Mouse (Mus musculus) C2C12 (cell line): Measurements from ENCODE around the gene Actb. TPM values are rescaled to one million over a fixed set of nuclear protein-coding genes. Genes with fewer than 3 reads are reported as not detected.

Experiments used
- H3K27me3 ChIP-seq: one replicate; pipeline ENCODE4 v1.6.1; 2011; ENCODE audit not compliant: control insufficient read depth, insufficient read depth, insufficient read length
- H3K36me3 ChIP-seq: one replicate; pipeline ENCODE4 v1.6.1; 2011; ENCODE audit not compliant: control insufficient read depth, insufficient read depth
- H3K4me3 ChIP-seq: one replicate; pipeline ENCODE4 v1.5.1; 2011; ENCODE audit warnings: mild to moderate bottlenecking, control low read depth; ENCODE audit not compliant: poor library complexity, insufficient read depth, severe bottlenecking
- H3K79me2 ChIP-seq: one replicate; pipeline ENCODE4 v1.6.1; 2011; ENCODE audit not compliant: control insufficient read depth, insufficient read depth
- H3K79me3 ChIP-seq: one replicate; pipeline ENCODE4 v1.6.1; 2011; ENCODE audit warnings: low read depth, control low read depth
- H3ac ChIP-seq: one replicate; pipeline ENCODE3; 2011; ENCODE audit warnings: low read depth; ENCODE audit not compliant: control insufficient read depth, insufficient read length
- CEBPB ChIP-seq: IDR thresholded peaks from one replicate; pipeline ENCODE4 v1.6.1; 2011; ENCODE audit warnings: low read depth, mild to moderate bottlenecking, control low read depth, moderate library complexity
- CTCF ChIP-seq: IDR thresholded peaks from one replicate; pipeline ENCODE4 v1.5.1; 2011; ENCODE audit not compliant: control insufficient read depth, insufficient read depth, insufficient read length
- FOSL1 ChIP-seq: IDR thresholded peaks from one replicate; pipeline ENCODE4 v1.8.0; 2011; ENCODE audit warnings: mild to moderate bottlenecking, low read length; ENCODE audit not compliant: poor library complexity, insufficient read depth, severe bottlenecking
- MAX ChIP-seq: IDR thresholded peaks from one replicate; pipeline ENCODE4 v1.6.1; 2011; ENCODE audit warnings: mild to moderate bottlenecking, control low read depth
- MYOD1 ChIP-seq: IDR thresholded peaks from one replicate; pipeline ENCODE4 v1.6.1; 2011; ENCODE audit warnings: low read depth; ENCODE audit not compliant: control insufficient read depth, insufficient read length
- MYOG ChIP-seq: IDR thresholded peaks from one replicate; pipeline ENCODE4 v1.6.1; 2011; ENCODE audit not compliant: control insufficient read depth, insufficient read length; ENCODE audit errors: extremely low read depth
- USF1 ChIP-seq: IDR thresholded peaks from one replicate; pipeline ENCODE4 v1.6.1; 2011; ENCODE audit warnings: low read depth, mild to moderate bottlenecking, control low read depth, moderate library complexity
- polyA plus RNA-seq: library from polyadenylated mRNA; unstranded; fragments of >200 nt; fragmentation: generic; extraction: Trizol; gene quantifications from one replicate; pipeline ENCODE4 v1.2.1, GENCODE M21; 2012; ENCODE audit warnings: missing spikeins

Gene Actb
- polyA plus RNA-seq, 1 experiment = 6,665 TPM

DNA sequence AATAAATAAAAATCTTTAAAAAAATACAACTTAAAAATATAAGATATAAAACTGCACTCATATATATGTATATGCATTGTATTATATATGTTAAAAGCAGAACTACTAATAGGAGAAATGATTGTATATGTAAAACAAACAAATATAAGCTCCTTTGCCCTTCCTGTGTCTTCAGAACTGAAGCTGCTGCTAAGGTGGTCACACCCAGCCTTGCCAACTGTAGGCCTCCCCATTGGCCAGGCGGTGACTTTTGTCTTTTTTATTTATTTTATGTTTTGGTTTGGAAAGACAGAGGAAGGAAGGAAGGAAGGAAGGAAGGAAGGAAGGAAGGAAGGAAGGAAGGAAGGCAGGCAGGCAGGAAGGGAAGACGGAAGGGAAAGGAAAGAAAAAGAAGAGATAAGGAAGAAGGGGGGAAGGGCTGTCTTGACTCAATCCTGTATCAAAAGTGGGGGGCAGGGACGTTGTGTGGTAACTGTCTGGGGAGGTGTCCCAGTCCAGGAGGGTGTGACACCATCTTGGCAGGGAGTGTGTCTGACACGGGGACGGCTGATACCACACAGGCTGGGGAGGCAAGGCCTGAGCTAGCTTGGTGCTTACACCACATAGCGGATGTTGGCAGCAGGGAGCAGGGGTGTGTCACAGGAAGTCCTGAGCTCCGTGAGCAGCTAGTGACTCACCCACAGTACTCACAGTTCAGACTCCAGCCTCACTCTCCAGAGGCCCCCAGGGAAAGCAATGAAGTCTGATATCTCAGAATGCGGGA, 13.9 kb upstream of the Actb start:
- no peak overlapping the region for H3ac ChIP-seq
- no peaks in the 10 kb centered on the region for H3K36me3 ChIP-seq
- no peak overlapping the region for H3K4me3 ChIP-seq
- no peaks in the 10 kb centered on the region for H3K79me2 ChIP-seq
- H3K79me3 ChIP-seq = no peaks in the 10 kb centered on the region
- TF ChIP-seq USF1 = no peak
- TF ChIP-seq MYOD1 = peak; percentile 28
- peak; percentile 74 for TF ChIP-seq MAX
- no peak for TF ChIP-seq CTCF
- TF ChIP-seq FOSL1 = peak; percentile 89
- TF ChIP-seq CEBPB = peak; percentile 45
- TF ChIP-seq MYOG = no peak
- H3K27me3 ChIP-seq = no peaks in the 10 kb centered on the region

DNA sequence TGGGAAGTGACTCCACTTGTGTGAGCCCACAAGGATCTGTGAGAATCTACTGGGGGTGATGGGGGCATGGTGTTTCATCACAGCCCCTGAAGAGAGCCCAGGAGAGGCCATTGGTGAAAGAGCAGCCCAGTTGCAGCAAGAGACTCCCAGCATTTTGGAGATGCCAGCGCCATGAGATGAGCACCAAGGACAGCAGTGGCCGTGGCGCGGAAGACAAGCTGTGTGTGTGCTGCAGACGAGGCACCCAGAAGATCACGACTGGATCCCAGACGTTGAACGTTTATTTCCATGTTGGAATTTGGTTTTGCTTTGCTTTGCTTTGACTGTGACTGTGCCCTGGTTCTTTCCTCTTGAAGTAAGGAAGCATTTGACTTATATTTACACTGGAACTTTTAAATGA, 10.8 kb upstream of the Actb start:
- H3K36me3 ChIP-seq = no peaks in the 10 kb centered on the region
- H3ac ChIP-seq = no peak overlapping the region
- no peak overlapping the region for H3K4me3 ChIP-seq
- TF ChIP-seq MAX (no peak), MYOD1 (no peak), MYOG (no peak), FOSL1 (no peak), CEBPB (no peak), CTCF (no peak), USF1 (no peak)
- H3K27me3 ChIP-seq = no peaks in the 10 kb centered on the region
- H3K79me3 ChIP-seq = no peaks in the 10 kb centered on the region
- H3K79me2 ChIP-seq = no peaks in the 10 kb centered on the region

DNA sequence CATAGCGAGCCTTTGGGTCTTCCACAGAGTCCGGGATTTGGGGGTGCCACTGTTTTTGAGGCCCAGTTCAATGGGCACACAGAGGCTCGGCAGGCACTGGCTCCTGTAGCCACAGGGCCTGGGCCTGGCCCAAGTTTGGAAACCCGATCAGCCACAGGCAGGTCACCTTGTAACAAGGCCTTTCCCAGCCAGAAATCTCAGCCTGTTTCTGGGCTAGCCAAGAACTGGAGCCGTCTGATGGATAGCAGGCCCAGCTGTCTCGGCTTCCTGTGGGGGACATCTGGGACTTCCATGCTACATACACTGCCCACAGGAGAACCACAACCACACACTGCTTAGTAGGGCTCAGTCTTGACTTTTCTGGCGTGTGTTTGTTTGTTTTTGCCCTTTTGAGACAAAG, 10.0 kb upstream of the Actb start:
- Histone ChIP-seq H3ac (no peak overlapping the region), H3K27me3 (no peaks in the 10 kb centered on the region), H3K79me2 (no peaks in the 10 kb centered on the region), H3K36me3 (no peaks in the 10 kb centered on the region), H3K4me3 (no peak overlapping the region), H3K79me3 (no peaks in the 10 kb centered on the region)
- TF ChIP-seq MYOG (no peak), MAX (no peak), CTCF (no peak), USF1 (no peak), MYOD1 (no peak), FOSL1 (no peak), CEBPB (no peak)

DNA sequence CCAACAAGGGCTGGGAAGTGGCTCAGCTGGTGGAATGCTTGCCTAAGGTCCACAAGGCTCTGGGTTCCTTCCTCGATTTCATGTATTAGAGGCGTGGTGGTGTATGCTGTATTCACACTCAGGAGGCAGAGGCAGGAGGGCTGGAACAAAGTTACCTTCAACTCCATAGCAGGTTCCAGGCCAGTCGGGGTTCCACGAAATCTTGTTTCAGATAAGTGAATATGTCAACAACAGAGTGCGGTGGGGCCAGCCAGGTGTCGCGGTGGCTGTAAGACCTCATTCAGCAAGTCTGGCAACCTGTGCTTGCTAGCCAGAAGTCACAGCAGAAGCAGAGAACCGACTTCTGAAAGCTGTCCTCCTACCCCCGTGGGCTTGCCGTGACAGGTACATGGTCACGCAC, 8.7 kb upstream of the Actb start:
- Histone ChIP-seq H3K4me3 (no peak overlapping the region), H3K27me3 (no peaks in the 10 kb centered on the region), H3ac (no peak overlapping the region), H3K36me3 (no peaks in the 10 kb centered on the region), H3K79me3 (no peaks in the 10 kb centered on the region), H3K79me2 (no peaks in the 10 kb centered on the region)
- no peak for TF ChIP-seq CEBPB
- no peak for TF ChIP-seq MYOG
- TF ChIP-seq USF1 = no peak
- no peak for TF ChIP-seq FOSL1
- no peak for TF ChIP-seq MYOD1
- no peak for TF ChIP-seq CTCF
- no peak for TF ChIP-seq MAX

DNA sequence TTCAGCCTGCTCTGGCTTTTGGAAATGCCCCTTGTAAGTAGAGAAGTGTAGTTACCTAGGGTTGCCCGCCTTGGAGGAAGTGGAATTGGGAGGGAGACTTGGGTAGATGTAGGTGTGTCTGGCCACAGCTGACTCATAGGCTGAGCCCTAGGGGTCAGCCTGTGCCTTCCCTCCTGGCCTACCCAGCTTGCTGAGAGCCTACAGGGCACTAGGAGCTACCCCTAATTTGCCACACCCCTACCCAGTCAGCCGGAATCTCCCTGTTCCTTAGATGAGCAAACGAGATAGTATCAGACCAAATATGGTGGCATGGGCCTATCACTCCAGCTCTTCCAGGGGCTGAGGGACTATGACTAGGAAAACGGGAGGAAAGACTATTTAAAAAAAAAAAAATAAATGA, 6.2 kb upstream of the Actb start:
- H3K36me3 ChIP-seq = no peaks in the 10 kb centered on the region
- H3ac ChIP-seq = no peak overlapping the region
- peaks cover 17% of the 10 kb centered on the region for H3K79me2 ChIP-seq
- H3K79me3 ChIP-seq = peaks cover 2% of the 10 kb centered on the region
- no peak for TF ChIP-seq USF1
- no peak for TF ChIP-seq MYOD1
- no peak for TF ChIP-seq FOSL1
- no peak for TF ChIP-seq CEBPB
- H3K27me3 ChIP-seq = no peaks in the 10 kb centered on the region
- H3K4me3 ChIP-seq = no peak overlapping the region

- H3ac ChIP-seq = no peak overlapping the region
- no peak overlapping the region for H3K4me3 ChIP-seq
- peaks cover 3% of the 10 kb centered on the region for H3K79me3 ChIP-seq
- H3K79me2 ChIP-seq = peaks cover 21% of the 10 kb centered on the region
- TF ChIP-seq CTCF (no peak), CEBPB (no peak), MYOD1 (no peak), FOSL1 (no peak), USF1 (no peak), MAX (no peak), MYOG (no peak)
- H3K36me3 ChIP-seq = no peaks in the 10 kb centered on the region
- no peaks in the 10 kb centered on the region for H3K27me3 ChIP-seq
These were observed 5.8 kb upstream of the Actb start for GRCm38 (mm10) chr5:142912320-142912719.
